Mouse (Mus musculus) ES-Bruce4 (cell line): Measurements from ENCODE around the gene Osmr.

Experiments used
- CTCF ChIP-seq: IDR thresholded peaks from one replicate; pipeline ENCODE4 v1.8.1; 2011; ENCODE audit warnings: low read depth, low read length
- EP300 ChIP-seq: IDR thresholded peaks from 2 replicates; pipeline ENCODE4 v1.6.1; 2011; ENCODE audit warnings: low read depth, low read length; ENCODE audit not compliant: insufficient read depth
- POLR2A ChIP-seq: IDR thresholded peaks from one replicate; pipeline ENCODE4 v1.8.1; 2011; ENCODE audit warnings: low read length; ENCODE audit not compliant: insufficient read depth

- TF ChIP-seq CTCF (no peak), POLR2A (no peak), EP300 (no peak)
Observed at GRCm38 (mm10) chr15:6906260-6907047, 31.7 kb upstream of the Osmr start.
